Mouse (Mus musculus): ENCODE results near the gene Eefsec. TPM values are rescaled to one million over a fixed set of nuclear protein-coding genes. Genes with fewer than 3 reads are reported as not detected.

The Eefsec gene
- polyA plus RNA-seq, 1 experiment, result 15.8 TPM

DNA sequence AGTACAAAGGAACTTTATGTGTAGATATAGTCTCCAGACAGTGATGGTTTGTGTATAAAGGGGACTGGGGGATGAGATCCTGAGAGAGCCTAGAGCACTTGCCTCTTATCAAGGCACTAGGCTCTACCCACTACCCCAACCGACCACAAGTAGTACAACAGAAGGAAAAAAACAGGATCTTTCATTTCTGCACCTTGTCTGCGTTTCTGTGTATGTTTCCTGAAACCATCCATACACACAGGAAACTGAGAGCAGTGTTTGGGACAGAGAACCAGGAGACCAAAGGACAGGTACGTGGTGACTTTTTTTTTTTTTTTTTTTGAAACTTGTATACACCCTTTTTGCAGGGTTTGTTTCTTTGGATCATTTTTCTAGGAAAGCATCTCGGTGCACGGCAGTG is 678 bp downstream of the Eefsec start:
- no peak overlapping the region for H3K27ac ChIP-seq (ENCODE audit: insufficient read depth, low read depth, low read length)
- 3% methylated on average over 5 of the region's 5 CpGs for WGBS
- peaks cover 10% of the 10 kb centered on the region for H3K4me1 ChIP-seq (ENCODE audit: control insufficient read depth, insufficient read depth, insufficient read length, low read length)
- TF ChIP-seq CTCF (IDR thresholded peaks at IDR 0.05; ENCODE audit: extremely low read depth, insufficient read length, insufficient replicate concordance, low read depth, low read length) (no peak), POLR2A (IDR thresholded peaks at IDR 0.05; ENCODE audit: low read depth, low read length) (no peak)
- H3K27me3 ChIP-seq (ENCODE audit: control insufficient read depth, insufficient read depth, low read length), result 0 out of 2 replicates have a peak, but pooled peaks cover 3% of the 10 kb centered on the region
- H3K36me3 ChIP-seq (ENCODE audit: control insufficient read depth, insufficient read depth, low read length), result no peaks in the 10 kb centered on the region
- peak overlapping the region; percentile 96 for H3K4me3 ChIP-seq (ENCODE audit: low read depth, low read length)

DNA sequence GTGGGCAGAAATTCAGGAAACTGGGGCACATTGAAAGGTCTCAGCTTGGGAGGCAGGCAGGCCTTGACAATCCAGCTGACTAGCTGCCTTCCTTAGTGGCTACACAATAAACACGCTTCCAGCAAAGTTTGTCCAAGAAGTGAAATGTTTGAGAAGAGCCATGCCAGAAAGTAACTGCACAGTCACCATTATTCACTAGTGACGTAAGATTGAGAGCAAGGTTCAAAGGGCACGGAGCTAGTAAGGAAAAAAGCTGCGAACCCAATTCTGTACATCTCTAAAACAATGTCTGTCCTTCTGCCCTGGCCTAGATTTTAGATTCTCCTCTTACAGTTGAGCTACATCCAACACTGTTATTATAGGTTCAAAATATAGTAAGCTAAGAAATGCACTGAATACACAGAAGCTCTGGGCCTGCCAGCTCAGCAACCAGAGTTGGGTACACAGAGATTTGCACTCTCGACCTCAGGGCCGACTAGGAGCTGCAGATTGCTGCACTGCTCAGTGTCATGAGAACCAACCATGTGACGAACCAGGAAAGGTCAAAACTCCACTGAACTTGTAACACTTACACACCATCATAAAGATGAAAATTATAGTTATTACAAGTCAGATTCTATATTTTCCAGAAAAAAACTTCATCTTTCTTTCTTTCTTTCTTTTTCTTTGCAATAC is 2.1 kb downstream of the Eefsec start:
- 0 out of 2 replicates have a peak, but pooled peaks cover 3% of the 10 kb centered on the region for H3K27me3 ChIP-seq (ENCODE audit: control insufficient read depth, insufficient read depth, low read length)
- 24% methylated on average over 7 of the region's 7 CpGs for WGBS
- no peak overlapping the region for H3K4me3 ChIP-seq (ENCODE audit: low read depth, low read length)
- 0 out of 2 replicates have a peak overlapping the region, but pooled peaks have one; percentile 6 for H3K27ac ChIP-seq (ENCODE audit: insufficient read depth, low read depth, low read length)
- TF ChIP-seq CTCF (IDR thresholded peaks at IDR 0.05; ENCODE audit: extremely low read depth, insufficient read length, insufficient replicate concordance, low read depth, low read length) (no peak), POLR2A (IDR thresholded peaks at IDR 0.05; ENCODE audit: low read depth, low read length) (no peak)
- peaks cover 10% of the 10 kb centered on the region for H3K4me1 ChIP-seq (ENCODE audit: control insufficient read depth, insufficient read depth, insufficient read length, low read length)
- H3K36me3 ChIP-seq (ENCODE audit: control insufficient read depth, insufficient read depth, low read length), result no peaks in the 10 kb centered on the region

DNA sequence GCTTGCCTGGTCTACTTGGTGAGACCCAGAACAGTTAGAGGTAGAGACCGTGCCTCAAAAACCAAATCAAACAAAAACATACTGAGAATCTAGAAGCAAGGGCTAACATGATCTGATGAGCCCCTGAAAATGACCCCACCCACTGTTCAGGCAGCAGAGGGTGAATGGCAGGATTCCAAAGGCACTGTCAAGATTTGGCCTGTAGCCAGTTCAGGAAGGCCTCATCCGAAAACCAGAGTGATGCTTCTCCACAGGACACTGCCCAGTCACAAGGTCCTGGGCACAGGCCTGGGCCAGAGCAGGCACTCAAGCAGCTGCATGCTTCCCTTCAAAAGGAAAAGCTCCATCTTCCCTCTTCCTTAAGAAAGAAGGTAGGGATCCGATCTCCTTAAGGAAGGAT is 2.9 kb downstream of the Eefsec start:
- 68% methylated on average over 3 of the region's 3 CpGs for WGBS

GRCm38 (mm10) chr6:88442551-88442950 is 3.8 kb downstream of the Eefsec start:
- no peak overlapping the region for H3K27ac ChIP-seq (ENCODE audit: insufficient read depth, low read depth, low read length)
- H3K27me3 ChIP-seq (ENCODE audit: control insufficient read depth, insufficient read depth, low read length), result no peaks in the 10 kb centered on the region
- WGBS, result 93% methylated on average over 3 of the region's 3 CpGs
- H3K36me3 ChIP-seq (ENCODE audit: control insufficient read depth, insufficient read depth, low read length), result no peaks in the 10 kb centered on the region
- no peak overlapping the region for H3K4me3 ChIP-seq (ENCODE audit: low read depth, low read length)
- TF ChIP-seq POLR2A (IDR thresholded peaks at IDR 0.05; ENCODE audit: low read depth, low read length), result no peak
- TF ChIP-seq CTCF (IDR thresholded peaks at IDR 0.05; ENCODE audit: extremely low read depth, insufficient read length, insufficient replicate concordance, low read depth, low read length), result no peak
- H3K4me1 ChIP-seq (ENCODE audit: control insufficient read depth, insufficient read depth, insufficient read length, low read length), result peaks cover 10% of the 10 kb centered on the region

More for the DNA sequence above, 2.9 kb downstream of the Eefsec start:
- H3K4me3 ChIP-seq (ENCODE audit: low read depth, low read length), result no peak overlapping the region
- TF ChIP-seq POLR2A (IDR thresholded peaks at IDR 0.05; ENCODE audit: low read depth, low read length) (no peak), CTCF (IDR thresholded peaks at IDR 0.05; ENCODE audit: extremely low read depth, insufficient read length, insufficient replicate concordance, low read depth, low read length) (no peak)
- 0 out of 2 replicates have a peak, but pooled peaks cover 3% of the 10 kb centered on the region for H3K27me3 ChIP-seq (ENCODE audit: control insufficient read depth, insufficient read depth, low read length)
- no peaks in the 10 kb centered on the region for H3K36me3 ChIP-seq (ENCODE audit: control insufficient read depth, insufficient read depth, low read length)
- H3K27ac ChIP-seq (ENCODE audit: insufficient read depth, low read depth, low read length), result no peak overlapping the region
- H3K4me1 ChIP-seq (ENCODE audit: control insufficient read depth, insufficient read depth, insufficient read length, low read length), result peaks cover 10% of the 10 kb centered on the region

DNA sequence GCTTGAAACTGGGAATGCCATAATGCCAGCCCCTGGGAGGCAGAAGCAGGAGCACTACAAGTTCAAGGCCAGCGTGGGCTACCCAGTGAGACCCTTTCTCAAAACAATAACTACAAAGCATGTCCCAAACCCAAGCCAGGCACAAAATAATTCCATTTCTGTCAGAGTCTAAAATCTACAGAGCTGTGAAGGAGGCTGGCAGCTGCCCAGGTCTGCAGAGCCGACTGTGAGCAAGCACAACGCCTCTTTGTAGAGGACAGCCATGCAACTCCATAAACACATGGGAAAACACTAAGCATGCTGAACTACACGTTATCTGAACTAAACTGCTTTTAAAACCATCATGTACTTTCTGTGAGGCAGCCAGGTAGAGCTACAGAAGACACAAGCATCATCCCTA is 7.3 kb downstream of the Eefsec start:
- Histone ChIP-seq H3K4me1 (ENCODE audit: control insufficient read depth, insufficient read depth, insufficient read length, low read length) (peaks cover 6% of the 10 kb centered on the region; the same call in 1 of the 2 replicates), H3K27ac (ENCODE audit: insufficient read depth, low read depth, low read length) (no peak overlapping the region), H3K27me3 (ENCODE audit: control insufficient read depth, insufficient read depth, low read length) (no peaks in the 10 kb centered on the region), H3K36me3 (ENCODE audit: control insufficient read depth, insufficient read depth, low read length) (no peaks in the 10 kb centered on the region), H3K4me3 (ENCODE audit: low read depth, low read length) (no peak overlapping the region)
- TF ChIP-seq POLR2A (IDR thresholded peaks at IDR 0.05; ENCODE audit: low read depth, low read length), result no peak
- no peak for TF ChIP-seq CTCF (IDR thresholded peaks at IDR 0.05; ENCODE audit: extremely low read depth, insufficient read length, insufficient replicate concordance, low read depth, low read length)
- 76% methylated on average over 4 of the region's 4 CpGs for WGBS

- H3K27me3 ChIP-seq (ENCODE audit: control insufficient read depth, insufficient read depth, low read length), result no peaks in the 10 kb centered on the region
- H3K4me1 ChIP-seq (ENCODE audit: control insufficient read depth, insufficient read depth, insufficient read length, low read length), result no peaks in the 10 kb centered on the region
- no peaks in the 10 kb centered on the region for H3K36me3 ChIP-seq (ENCODE audit: control insufficient read depth, insufficient read depth, low read length)
- no peak overlapping the region for H3K4me3 ChIP-seq (ENCODE audit: low read depth, low read length)
- 85% methylated on average over 7 of the region's 7 CpGs for WGBS
- TF ChIP-seq CTCF (IDR thresholded peaks at IDR 0.05; ENCODE audit: extremely low read depth, insufficient read length, insufficient replicate concordance, low read depth, low read length) (no peak), POLR2A (IDR thresholded peaks at IDR 0.05; ENCODE audit: low read depth, low read length) (no peak)
- no peak overlapping the region for H3K27ac ChIP-seq (ENCODE audit: insufficient read depth, low read depth, low read length)
Measured at GRCm38 (mm10) chr6:88435609-88436008, 10.7 kb downstream of the Eefsec start.

DNA sequence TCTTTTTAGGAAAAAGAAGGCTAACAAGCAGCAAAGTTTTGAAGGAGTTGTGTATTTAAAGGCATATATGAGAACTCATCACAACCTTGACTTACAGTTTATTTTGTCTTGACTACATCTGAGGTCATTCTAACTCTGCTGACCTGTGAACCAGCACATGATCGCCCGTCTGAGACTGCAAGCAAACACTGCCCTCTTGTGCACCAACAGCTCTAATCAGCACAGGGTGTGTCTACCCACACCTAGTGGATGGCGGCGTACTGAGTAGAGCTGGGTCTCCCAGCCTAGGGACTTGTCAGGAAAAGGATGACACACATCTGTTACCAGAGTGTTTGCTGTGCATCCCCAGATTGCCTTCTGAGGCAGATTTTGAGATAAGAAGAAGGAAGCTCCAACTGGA is 15.1 kb downstream of the Eefsec start:
- H3K36me3 ChIP-seq (ENCODE audit: control insufficient read depth, insufficient read depth, low read length), result no peaks in the 10 kb centered on the region
- 17% methylated on average over 4 of the region's 4 CpGs for WGBS
- H3K27me3 ChIP-seq (ENCODE audit: control insufficient read depth, insufficient read depth, low read length), result no peaks in the 10 kb centered on the region
- no peaks in the 10 kb centered on the region for H3K4me1 ChIP-seq (ENCODE audit: control insufficient read depth, insufficient read depth, insufficient read length, low read length)
- no peak for TF ChIP-seq POLR2A (IDR thresholded peaks at IDR 0.05; ENCODE audit: low read depth, low read length)
- TF ChIP-seq CTCF (IDR thresholded peaks at IDR 0.05; ENCODE audit: extremely low read depth, insufficient read length, insufficient replicate concordance, low read depth, low read length), result peak; percentile 58; the same call in 1 of the 2 replicates
- no peak overlapping the region for H3K4me3 ChIP-seq (ENCODE audit: low read depth, low read length)
- no peak overlapping the region for H3K27ac ChIP-seq (ENCODE audit: insufficient read depth, low read depth, low read length)

Measured in small intestine, adult 2 months (tissue).